Mouse (Mus musculus) retina, postnatal 1 day (tissue): ENCODE results near the gene Klhl35.

Experiments
- DNase-seq: peaks from one replicate; pipeline ENCODE4 v3.0.0-alpha.2; 2012

Klhl35 gene

GRCm38 (mm10) chr7:99465811-99466210, at the start of gene Klhl35:
Klhl35 (plus strand) TSS chr7:99466004.
- DNase-seq = peak; percentile 62

- DNase-seq = no peak
Measured at GRCm38 (mm10) chr7:99419311-99419710, 46.5 kb upstream of the Klhl35 start.

GRCm38 (mm10) chr7:99421006-99421405, 44.8 kb upstream of the Klhl35 start:
- DNase-seq = no peak

- DNase-seq = no peak
Measured at GRCm38 (mm10) chr7:99424538-99425155, 41.2 kb upstream of the Klhl35 start.

- no peak for DNase-seq
Measured at GRCm38 (mm10) chr7:99425706-99426105, 40.1 kb upstream of the Klhl35 start.

GRCm38 (mm10) chr7:99427031-99427430, 38.8 kb upstream of the Klhl35 start:
- DNase-seq = peak; percentile 74

GRCm38 (mm10) chr7:99427987-99428386, 37.8 kb upstream of the Klhl35 start:
- no peak for DNase-seq

- no peak for DNase-seq
Measured at GRCm38 (mm10) chr7:99428836-99429235, 37.0 kb upstream of the Klhl35 start.

- DNase-seq = peak; percentile 91
Measured at GRCm38 (mm10) chr7:99429786-99430185, 36.0 kb upstream of the Klhl35 start.

GRCm38 (mm10) chr7:99430246-99430645, 35.6 kb upstream of the Klhl35 start:
- no peak for DNase-seq

- peak; percentile 48 for DNase-seq
Measured at GRCm38 (mm10) chr7:99432248-99432647, 33.6 kb upstream of the Klhl35 start.

GRCm38 (mm10) chr7:99432863-99433262, 32.9 kb upstream of the Klhl35 start:
- no peak for DNase-seq

GRCm38 (mm10) chr7:99434672-99435250, 31.0 kb upstream of the Klhl35 start:
- peak; percentile 71 for DNase-seq

GRCm38 (mm10) chr7:99436530-99436929, 29.3 kb upstream of the Klhl35 start:
- peak; percentile 55 for DNase-seq

- DNase-seq = peak; percentile 35
Measured at GRCm38 (mm10) chr7:99438881-99439280, 26.9 kb upstream of the Klhl35 start.

GRCm38 (mm10) chr7:99441534-99442072, 24.2 kb upstream of the Klhl35 start:
- DNase-seq = peak; percentile 73

GRCm38 (mm10) chr7:99443164-99443563, 22.6 kb upstream of the Klhl35 start:
- DNase-seq = no peak

GRCm38 (mm10) chr7:99444012-99444411, 21.8 kb upstream of the Klhl35 start:
- DNase-seq = no peak

GRCm38 (mm10) chr7:99445833-99446232, 20.0 kb upstream of the Klhl35 start:
- DNase-seq = peak; percentile 71

- DNase-seq = no peak
Measured at GRCm38 (mm10) chr7:99447323-99447722, 18.5 kb upstream of the Klhl35 start.

GRCm38 (mm10) chr7:99448619-99449018, 17.2 kb upstream of the Klhl35 start:
- no peak for DNase-seq

GRCm38 (mm10) chr7:99449063-99449462, 16.7 kb upstream of the Klhl35 start:
- DNase-seq = peak; percentile 59

GRCm38 (mm10) chr7:99449751-99450150, 16.1 kb upstream of the Klhl35 start:
- peak; percentile 71 for DNase-seq

- peak; percentile 91 for DNase-seq
Measured at GRCm38 (mm10) chr7:99450703-99451102, 15.1 kb upstream of the Klhl35 start.

GRCm38 (mm10) chr7:99452859-99453258, 12.9 kb upstream of the Klhl35 start:
- no peak for DNase-seq
